In genomic region chr15:93657171-93657570, GRCm38 (mm10) we compare ENCODE assay signal across 28 mouse cellular contexts.
DNase-seq lines count a peak whose midpoint lies in the region; ATAC-seq lines count a peak whose summit lies in the region.
"Had no signal": no experiment of that assay in that cellular context is flagged by ENCODE, and none has a peak within 500 bp of the region (broad histone marks: within the 10 kb centered on the region; RNA-seq: fewer than 3 reads in every experiment).

No protein-coding gene starts in this region.

- ATAC-seq in heart, embryonic 16.5 days (replicated peaks; ENCODE audit: extremely low read depth, insufficient read depth, low FRiP score), result no peak
- ATAC-seq in embryonic facial prominence, embryonic 15.5 days (ENCODE audit: insufficient number of reproducible peaks, low FRiP score, low TSS enrichment, low read depth), result no peak
- ATAC-seq: forebrain, postnatal 0 days; hindbrain, embryonic 16.5 days had no signal

- WGBS in heart, embryonic 10.5 days, result 81% methylated on average over 6 of the region's 6 CpGs
- 71% methylated on average over 6 of the region's 6 CpGs for WGBS in heart, embryonic 16.5 days
- WGBS in embryonic facial prominence, embryonic 15.5 days, result 78% methylated on average over 6 of the region's 6 CpGs

- intact Hi-C loops in heart, postnatal 10 days (cut with DNase I), result no loop called here

- no peaks in the 10 kb centered on the region for H3K27me3 ChIP-seq in heart, embryonic 10.5 days (ENCODE audit: insufficient read depth, poor library complexity, severe bottlenecking)
- no peaks in the 10 kb centered on the region for H3K27me3 ChIP-seq in heart, embryonic 16.5 days (ENCODE audit: control insufficient read depth, insufficient read depth, low read length)
- no peaks in the 10 kb centered on the region for H3K27me3 ChIP-seq in embryonic facial prominence, embryonic 15.5 days
- H3K27me3 ChIP-seq: intestine, embryonic 15.5 days; liver, embryonic 15.5 days; lung, embryonic 15.5 days; neural tube, embryonic 13.5 days had no signal

- peaks cover 22% of the 10 kb centered on the region for H3K4me1 ChIP-seq in heart, embryonic 10.5 days
- H3K4me1 ChIP-seq in heart, embryonic 16.5 days (ENCODE audit: control insufficient read depth, insufficient read depth, low read length), result peaks cover 16% of the 10 kb centered on the region
- H3K4me1 ChIP-seq in embryonic facial prominence, embryonic 15.5 days, result peaks cover 32% of the 10 kb centered on the region
- H3K4me1 ChIP-seq: hindbrain, embryonic 10.5 days; liver, embryonic 15.5 days; neural tube, embryonic 13.5 days had no signal

- no peak overlapping the region for H3K4me3 ChIP-seq in heart, embryonic 10.5 days
- H3K4me3 ChIP-seq in heart, embryonic 16.5 days (ENCODE audit: low read length), result no peak overlapping the region
- H3K4me3 ChIP-seq in embryonic facial prominence, embryonic 15.5 days (replicated peaks), result no peak overlapping the region
- H3K4me3 ChIP-seq: hindbrain, embryonic 10.5 days; intestine, embryonic 15.5 days; liver, embryonic 15.5 days; lung, embryonic 15.5 days; megakaryocyte, embryonic 14.5 days; neural tube, embryonic 13.5 days had no signal

- H3K36me3 ChIP-seq in heart, embryonic 10.5 days, result no peaks in the 10 kb centered on the region
- no peaks in the 10 kb centered on the region for H3K36me3 ChIP-seq in heart, embryonic 16.5 days (ENCODE audit: control insufficient read depth, insufficient read depth)
- H3K36me3 ChIP-seq in embryonic facial prominence, embryonic 15.5 days, result no peaks in the 10 kb centered on the region
- H3K36me3 ChIP-seq: hindbrain, embryonic 10.5 days; intestine, embryonic 15.5 days; liver, embryonic 15.5 days; lung, embryonic 15.5 days; neural tube, embryonic 13.5 days had no signal

- peak overlapping the region; percentile 38; the same call in 1 of the 2 replicates for H3K4me2 ChIP-seq in heart, embryonic 16.5 days (ENCODE audit: low read depth, low read length)
- H3K4me2 ChIP-seq in embryonic facial prominence, embryonic 15.5 days (replicated peaks), result no peak overlapping the region
- H3K4me2 ChIP-seq: intestine, embryonic 15.5 days; liver, embryonic 15.5 days; lung, embryonic 15.5 days; neural tube, embryonic 13.5 days had no signal

- H3K9me3 ChIP-seq in heart, embryonic 10.5 days, result peaks cover 5% of the 10 kb centered on the region; the same call in 1 of the 2 replicates
- peaks cover 10% of the 10 kb centered on the region for H3K9me3 ChIP-seq in heart, embryonic 16.5 days (replicated peaks; ENCODE audit: control insufficient read depth, low read length)
- no peaks in the 10 kb centered on the region for H3K9me3 ChIP-seq in embryonic facial prominence, embryonic 15.5 days (replicated peaks)
- H3K9me3 ChIP-seq: intestine, embryonic 15.5 days; liver, embryonic 15.5 days; lung, embryonic 15.5 days had no signal

- no peak overlapping the region for H3K9ac ChIP-seq in heart, embryonic 16.5 days (ENCODE audit: low read length)
- no peak overlapping the region for H3K9ac ChIP-seq in embryonic facial prominence, embryonic 15.5 days
- H3K9ac ChIP-seq: forebrain, postnatal 0 days; intestine, embryonic 15.5 days; liver, embryonic 15.5 days; lung, embryonic 15.5 days; neural tube, embryonic 13.5 days had no signal

- peak overlapping the region; percentile 79 for H3K27ac ChIP-seq in heart, embryonic 10.5 days
- H3K27ac ChIP-seq in heart, embryonic 16.5 days (ENCODE audit: low read length), result peak overlapping the region; percentile 25; the same call in 1 of the 2 replicates
- H3K27ac ChIP-seq in embryonic facial prominence, embryonic 15.5 days (replicated peaks), result peak overlapping the region; percentile 76
- H3K27ac ChIP-seq: hindbrain, embryonic 10.5 days; intestine, embryonic 15.5 days; liver, embryonic 15.5 days; lung, embryonic 15.5 days; neural tube, embryonic 13.5 days had no signal

- DNase-seq in heart, embryonic 10.5 days (ENCODE audit: low spot score), result peak; percentile 69
- no peak for DNase-seq in heart, postnatal 10 days
- no peak for DNase-seq in heart, adult 8-10 months (ENCODE audit: low spot score)
- DNase-seq in 3134 (ENCODE audit: extremely low read depth, insufficient read length, low spot score), result peak; percentile 25
- DNase-seq in adrenal gland, adult 2 months, result no peak
- DNase-seq in cerebellum, adult 8-10 months, result no peak
- DNase-seq: adrenal gland, adult 8-10 months; cerebellum, adult 11-12 months; cerebellum, postnatal 14 days; forebrain, postnatal 0 days; gastrocnemius, postnatal 25 days; kidney, postnatal 4 days; liver; lung, postnatal 36 days; midbrain, embryonic 14.5 days; retina, postnatal 1 day; right cerebral cortex, postnatal 25 days; spleen, adult 18-20 months; thymus, postnatal 14 days had no signal

Comparison
In these comparisons a context has a peak if more than half of its experiments do, and no peak if none do; other contexts are left out.
1. DNase-seq: peak in heart, embryonic 10.5 days (single experiment) and 3134 (single experiment); none in heart, postnatal 10 days (0 of 2), heart, adult 8-10 months (single experiment), adrenal gland, adult 2 months (single experiment) and cerebellum, adult 8-10 months (single experiment).
2. H3K27ac ChIP-seq: peak in every context shown above with its lines; median percentile 79 in heart, embryonic 10.5 days; 76 in embryonic facial prominence, embryonic 15.5 days; 25 in heart, embryonic 16.5 days.